Mouse (Mus musculus): ENCODE measurements around the gene Syt3.

DNA sequence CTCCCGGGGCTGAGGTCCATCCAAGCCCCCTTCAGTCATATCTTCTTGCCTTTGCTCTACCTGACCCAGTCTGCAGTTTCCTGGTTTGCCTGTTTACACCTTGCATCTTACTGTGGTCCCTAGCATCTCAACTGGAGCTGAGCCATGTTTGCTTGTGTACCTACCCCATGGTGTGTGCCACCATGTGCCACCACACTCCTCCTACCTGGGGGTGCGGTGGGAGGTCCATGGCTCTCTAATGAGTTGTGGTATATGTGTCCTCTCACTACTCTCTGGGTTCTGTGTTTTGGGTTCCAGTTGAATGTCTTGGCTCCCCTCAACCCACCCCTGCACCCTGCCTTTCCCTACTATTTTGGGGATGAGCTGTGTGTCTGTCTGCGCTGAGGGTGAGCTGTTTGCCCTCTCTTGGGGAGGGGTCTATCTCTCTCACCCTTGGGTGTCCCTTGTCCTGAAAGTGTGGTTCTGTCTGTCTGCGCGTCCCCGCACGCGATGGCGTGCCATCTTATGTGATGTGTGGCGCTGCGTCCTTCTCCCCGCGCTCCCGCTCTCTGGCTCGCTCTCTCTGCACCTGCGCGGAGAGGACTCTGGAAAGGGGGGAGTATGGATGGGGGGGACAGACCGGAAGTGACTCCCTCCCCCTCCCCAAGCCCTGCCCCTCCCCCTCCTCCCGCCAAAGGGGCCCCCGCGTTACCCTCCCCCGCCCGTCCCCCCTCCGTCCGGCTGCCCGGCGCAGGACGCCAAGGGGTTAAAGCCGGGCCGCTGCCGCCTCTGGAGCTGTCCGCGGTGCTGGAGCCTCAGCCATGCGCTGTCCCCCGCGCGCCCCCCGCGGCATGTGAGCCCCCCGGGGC, 48.6 kb upstream of the Syt3 start:
- TF ChIP-seq EP300 (IDR thresholded peaks at IDR 0.05; ENCODE audit: insufficient read depth, low read depth, low read length) = no peak
- TF ChIP-seq CTCF (IDR thresholded peaks at IDR 0.05; ENCODE audit: low read depth, low read length) = no peak

All from ES-Bruce4 (cell line).